Mouse (Mus musculus) embryonic facial prominence, embryonic 12.5 days (tissue): ENCODE data around the gene Ccdc60. TPM values are rescaled to one million over a fixed set of nuclear protein-coding genes. Genes with fewer than 3 reads are reported as not detected.
"Not testable (repeated sequence)": the region's sequence is repeated elsewhere in the genome, so short reads cannot be mapped to it uniquely, and the experiment has no call there.

Experiments used
- ATAC-seq: fragments of 200-750 bp; cut with Nextera tagmentation; 2 replicates; pipeline ENCODE4 v1.8.0; 2017; ENCODE audit not compliant: insufficient number of reproducible peaks, insufficient read depth, low FRiP score, low TSS enrichment
- H3K27ac ChIP-seq: fragments of 300-500 bp; sonication (generic); 2 replicates; pipeline ENCODE4 v1.5.1; 2016; ENCODE audit warnings: mild to moderate bottlenecking
- H3K27me3 ChIP-seq: fragments of 300-500 bp; sonication (generic); 2 replicates; pipeline ENCODE4 v1.6.1; 2016; ENCODE audit warnings: mild to moderate bottlenecking, moderate library complexity
- H3K36me3 ChIP-seq: fragments of 300-500 bp; sonication (generic); 2 replicates; pipeline ENCODE4 v1.6.1; 2016; ENCODE audit warnings: mild to moderate bottlenecking
- H3K4me1 ChIP-seq: fragments of 300-500 bp; sonication (generic); 2 replicates; pipeline ENCODE4 v1.6.1; 2016
- H3K4me2 ChIP-seq: fragments of 300-500 bp; sonication (generic); replicated peaks from 2 replicates; pipeline ENCODE4 v1.6.1; 2016; ENCODE audit warnings: mild to moderate bottlenecking, moderate library complexity
- H3K4me3 ChIP-seq: fragments of 300-500 bp; sonication (generic); 2 replicates; pipeline ENCODE4 v1.5.1; 2016; ENCODE audit warnings: mild to moderate bottlenecking
- H3K9ac ChIP-seq: fragments of 300-500 bp; sonication (generic); 2 replicates; pipeline ENCODE4 v1.6.1; 2016; ENCODE audit warnings: mild to moderate bottlenecking, moderate library complexity
- H3K9me3 ChIP-seq: fragments of 300-500 bp; sonication (generic); 2 replicates; pipeline ENCODE4 v1.6.1; 2016; ENCODE audit warnings: mild to moderate bottlenecking, moderate library complexity
- whole genome bisulfite sequencing: fragments of 180-500 bp; shearing (Covaris S2); methylation state at CpG from one replicate; pipeline ENCODE4 v1.1.7; 2016; 5-methylcytosine and 5-hydroxymethylcytosine counted together
- polyA plus RNA-seq: library from polyadenylated mRNA; unstranded; fragments of >200 nt; fragmentation: Nextera tagmentation; extraction: Ambion mirVana; gene quantifications from 2 replicates; pipeline ENCODE4 v1.2.1, GENCODE M21; 2016

Gene Ccdc60
- 1.6 and 1.8 TPM in 2 replicates for polyA plus RNA-seq

GRCm38 (mm10) chr5:116288849-116289570 is at the start of gene Ccdc60:
Ccdc60 (minus strand) TSS chr5:116288985.
- Histone ChIP-seq H3K27me3 (no peaks in the 10 kb centered on the region), H3K36me3 (no peaks in the 10 kb centered on the region), H3K9me3 (no peaks in the 10 kb centered on the region), H3K4me2 (peak within 1 kb of the TSS; percentile 44), H3K4me3 (peak within 1 kb of the TSS; percentile 10; the same call in 1 of the 2 replicates), H3K4me1 (peaks cover 24% of the 10 kb centered on the region), H3K9ac (no peak within 1 kb of the TSS), H3K27ac (no peak within 1 kb of the TSS)
- ATAC-seq: peak; percentile 73; the same call in 1 of the 2 replicates
- 4% methylated on average over 28 of the region's 28 CpGs for WGBS

- Histone ChIP-seq H3K4me1 (peaks cover 7% of the 10 kb centered on the region), H3K4me2 (no peak overlapping the region), H3K9me3 (no peaks in the 10 kb centered on the region), H3K36me3 (no peaks in the 10 kb centered on the region), H3K9ac (no peak overlapping the region), H3K4me3 (no peak overlapping the region), H3K27ac (peak overlapping the region; percentile 63; the same call in 1 of the 2 replicates), H3K27me3 (0 out of 2 replicates have a peak, but pooled peaks cover 2% of the 10 kb centered on the region)
- ATAC-seq: no peak
Observed at GRCm38 (mm10) chr5:116336191-116336590, 47.4 kb upstream of the Ccdc60 start.

GRCm38 (mm10) chr5:116328911-116329310 is 40.1 kb upstream of the Ccdc60 start:
- Histone ChIP-seq H3K36me3 (no peaks in the 10 kb centered on the region), H3K4me3 (no peak overlapping the region), H3K27ac (no peak overlapping the region), H3K4me2 (no peak overlapping the region), H3K9me3 (no peaks in the 10 kb centered on the region), H3K9ac (no peak overlapping the region), H3K4me1 (0 out of 2 replicates have a peak, but pooled peaks cover 8% of the 10 kb centered on the region), H3K27me3 (0 out of 2 replicates have a peak, but pooled peaks cover 3% of the 10 kb centered on the region)
- no peak for ATAC-seq
- 88% methylated on average over 4 of the region's 4 CpGs for WGBS

GRCm38 (mm10) chr5:116323401-116323800 is 34.6 kb upstream of the Ccdc60 start:
- no peak for ATAC-seq
- H3K27me3 ChIP-seq: 0 out of 2 replicates have a peak, but pooled peaks cover 5% of the 10 kb centered on the region
- H3K9ac ChIP-seq: no peak overlapping the region
- no peak overlapping the region for H3K27ac ChIP-seq
- no peak overlapping the region for H3K4me3 ChIP-seq
- H3K9me3 ChIP-seq: no peaks in the 10 kb centered on the region
- 40% methylated on average over 5 of the region's 5 CpGs for WGBS
- H3K4me1 ChIP-seq: peaks cover 24% of the 10 kb centered on the region
- no peaks in the 10 kb centered on the region for H3K36me3 ChIP-seq
- H3K4me2 ChIP-seq: no peak overlapping the region

- H3K4me2 ChIP-seq: peak overlapping the region; percentile 24; the same call in 1 of the 2 replicates
- no peak overlapping the region for H3K27ac ChIP-seq
- no peak for ATAC-seq
- WGBS: 25% methylated on average over 15 of the region's 15 CpGs
- H3K4me1 ChIP-seq: peaks cover 24% of the 10 kb centered on the region
- H3K9me3 ChIP-seq: no peaks in the 10 kb centered on the region
- 0 out of 2 replicates have a peak, but pooled peaks cover 5% of the 10 kb centered on the region for H3K27me3 ChIP-seq
- no peaks in the 10 kb centered on the region for H3K36me3 ChIP-seq
- H3K9ac ChIP-seq: no peak overlapping the region
- no peak overlapping the region for H3K4me3 ChIP-seq
Observed at GRCm38 (mm10) chr5:116322365-116323027, 33.7 kb upstream of the Ccdc60 start.

GRCm38 (mm10) chr5:116313711-116314110 is 24.9 kb upstream of the Ccdc60 start:
- WGBS: 84% methylated on average over 8 of the region's 8 CpGs
- Histone ChIP-seq H3K4me2 (no peak overlapping the region), H3K4me3 (no peak overlapping the region), H3K4me1 (peaks cover 12% of the 10 kb centered on the region), H3K27ac (no peak overlapping the region), H3K27me3 (no peaks in the 10 kb centered on the region), H3K9me3 (no peaks in the 10 kb centered on the region), H3K36me3 (no peaks in the 10 kb centered on the region), H3K9ac (no peak overlapping the region)
- no peak for ATAC-seq

- no peak for ATAC-seq
- H3K4me3 ChIP-seq: 0 out of 2 replicates have a peak overlapping the region, but pooled peaks have one; percentile 14
- no peak overlapping the region for H3K9ac ChIP-seq
- WGBS: 20% methylated on average over 15 of the region's 15 CpGs
- peaks cover 12% of the 10 kb centered on the region for H3K4me1 ChIP-seq
- no peaks in the 10 kb centered on the region for H3K36me3 ChIP-seq
- no peaks in the 10 kb centered on the region for H3K9me3 ChIP-seq
- H3K27me3 ChIP-seq: no peaks in the 10 kb centered on the region
- peak overlapping the region; percentile 30 for H3K4me2 ChIP-seq
- peak overlapping the region; percentile 54 for H3K27ac ChIP-seq
Observed at GRCm38 (mm10) chr5:116312111-116312737, 23.4 kb upstream of the Ccdc60 start.

GRCm38 (mm10) chr5:116311636-116312035 is 22.9 kb upstream of the Ccdc60 start:
- 88% methylated on average over 6 of the region's 6 CpGs for WGBS
- H3K27ac ChIP-seq: peak overlapping the region; percentile 54
- peak overlapping the region; percentile 30; the same call in 1 of the 2 replicates for H3K4me2 ChIP-seq

GRCm38 (mm10) chr5:116309383-116309801 is 20.6 kb upstream of the Ccdc60 start:
- Histone ChIP-seq H3K27ac (peak overlapping the region; percentile 59; the same call in 1 of the 2 replicates), H3K4me2 (no peak overlapping the region), H3K4me1 (peaks cover 12% of the 10 kb centered on the region), H3K9ac (no peak overlapping the region), H3K27me3 (no peaks in the 10 kb centered on the region), H3K4me3 (no peak overlapping the region), H3K9me3 (no peaks in the 10 kb centered on the region), H3K36me3 (no peaks in the 10 kb centered on the region)
- peak; percentile 29; the same call in 1 of the 2 replicates for ATAC-seq
- WGBS: 46% methylated on average over 6 of the region's 6 CpGs

More at GRCm38 (mm10) chr5:116311636-116312035, 22.9 kb upstream of the Ccdc60 start:
- H3K4me1 ChIP-seq: peaks cover 12% of the 10 kb centered on the region
- no peak overlapping the region for H3K4me3 ChIP-seq
- H3K27me3 ChIP-seq: no peaks in the 10 kb centered on the region
- H3K9ac ChIP-seq: no peak overlapping the region
- H3K36me3 ChIP-seq: no peaks in the 10 kb centered on the region
- ATAC-seq: no peak
- H3K9me3 ChIP-seq: no peaks in the 10 kb centered on the region

- H3K4me1 ChIP-seq: peaks cover 4% of the 10 kb centered on the region; the same call in 1 of the 2 replicates
- no peaks in the 10 kb centered on the region for H3K27me3 ChIP-seq
- no peak overlapping the region for H3K9ac ChIP-seq
- WGBS: 68% methylated on average over 4 of the region's 4 CpGs
- no peak for ATAC-seq
- H3K4me3 ChIP-seq: no peak overlapping the region
- no peak overlapping the region for H3K27ac ChIP-seq
- no peaks in the 10 kb centered on the region for H3K9me3 ChIP-seq
- H3K36me3 ChIP-seq: no peaks in the 10 kb centered on the region
- no peak overlapping the region for H3K4me2 ChIP-seq
Observed at GRCm38 (mm10) chr5:116305557-116305956, 16.8 kb upstream of the Ccdc60 start.

- H3K4me2 ChIP-seq, ATAC-seq, H3K9me3 ChIP-seq, H3K4me1 ChIP-seq, H3K36me3 ChIP-seq, H3K4me3 ChIP-seq, H3K27me3 ChIP-seq, H3K27ac ChIP-seq, H3K9ac ChIP-seq: not testable (repeated sequence)
Observed at GRCm38 (mm10) chr5:116305146-116305545, 16.4 kb upstream of the Ccdc60 start.
